Mouse (Mus musculus) left cerebral cortex, postnatal 14 days (tissue): ENCODE results near the gene Zfp13. TPM values are rescaled to one million over a fixed set of nuclear protein-coding genes. Genes with fewer than 3 reads are reported as not detected.
"Not testable (repeated sequence)": the region's sequence is repeated elsewhere in the genome, so short reads cannot be mapped to it uniquely, and the experiment has no call there.

Experiments
- DNase-seq, 2 experiments: peaks; one replicate each; pipeline ENCODE4 v3.0.0; 2021 to 2022; ENCODE audit warnings: low spot score in 2 of 2, mixed read lengths in 1 of 2
- intact Hi-C: fragments of 180-260 bp; cut with DNase I; formaldehyde crosslinking; loops from one replicate; pipeline ENCODE4 v1.15.1; 2025
- total RNA-seq, 2 experiments: library from RNA; stranded (reverse); gene quantifications; 2 replicates each; pipeline ENCODE4 v1.2.3; 2021

Gene Zfp13
- total RNA-seq, 2 experiments from 2014 or later: 28.3 to 29.0 TPM

DNA sequence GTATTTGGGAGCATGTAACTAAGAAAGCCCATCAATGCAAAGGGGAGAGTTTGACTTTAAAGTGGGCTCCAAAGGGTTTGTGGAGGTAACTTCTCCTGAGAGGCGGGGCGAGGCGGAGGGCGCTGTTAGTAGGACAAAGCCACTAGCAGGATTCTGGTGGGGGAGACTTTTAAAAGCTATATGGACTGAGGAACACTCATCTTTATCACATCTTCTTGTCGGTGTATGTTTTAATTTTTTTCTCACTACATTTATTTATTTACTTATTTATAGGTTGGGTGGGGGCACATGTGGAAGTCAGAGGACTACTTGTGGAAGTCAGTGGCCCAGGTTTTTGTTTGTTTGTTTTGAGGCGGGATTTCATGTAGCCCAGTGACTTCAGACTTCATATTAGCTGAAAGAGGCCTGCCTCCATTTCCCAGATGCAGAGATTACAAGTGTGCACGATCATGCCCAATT, 347 bp upstream of the Zfp13 start:
- intact Hi-C loops: no loop called here
- DNase-seq: no peak

- DNase-seq, intact Hi-C loops: not testable (repeated sequence)
These were observed 4.1 kb downstream of the Zfp13 start for GRCm38 (mm10) chr17:23595139-23595538.

DNA sequence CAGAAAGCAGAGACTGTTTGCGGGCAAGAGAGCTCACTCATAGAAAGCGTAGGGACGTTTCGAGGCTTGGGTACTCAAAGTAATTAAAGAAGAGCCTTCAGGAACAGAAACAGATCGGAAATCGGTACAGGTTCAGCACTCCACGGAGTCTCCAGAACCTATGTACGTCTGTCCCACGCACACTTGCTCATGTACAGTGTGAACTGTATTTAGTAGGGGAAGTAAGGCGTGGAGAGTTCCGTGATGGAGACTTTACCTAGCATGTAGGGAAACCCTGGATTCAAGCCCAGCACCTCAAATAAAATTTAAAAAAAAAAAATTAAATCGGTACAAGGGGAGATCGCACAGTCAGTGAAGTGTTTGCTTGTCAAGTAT, 6.4 kb downstream of the Zfp13 start:
- intact Hi-C loops: no loop called here
- no peak for DNase-seq

GRCm38 (mm10) chr17:23592208-23592925, 6.9 kb downstream of the Zfp13 start:
- intact Hi-C loops: no loop called here
- peak; percentile 97 to 99 for DNase-seq

DNA sequence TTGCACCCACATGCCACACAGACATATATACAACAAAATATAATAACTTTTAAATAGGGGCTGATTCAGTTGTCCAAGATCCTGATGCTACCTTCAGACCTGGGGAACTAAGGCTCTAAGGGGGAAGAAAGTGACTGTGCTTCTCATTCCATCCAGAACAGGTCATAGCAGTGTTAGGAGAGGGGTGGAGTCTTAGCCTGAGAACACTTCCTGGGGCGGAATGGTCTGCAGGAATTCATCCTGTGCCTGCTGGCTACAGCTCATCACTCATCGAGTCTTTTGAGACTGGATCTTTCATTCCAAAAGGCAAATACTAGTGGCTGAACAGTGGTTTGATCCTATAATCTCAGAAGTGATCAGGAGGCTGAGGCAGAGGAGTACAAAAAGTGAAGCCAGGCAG, 12.0 kb downstream of the Zfp13 start:
- intact Hi-C loops: no loop called here
- no peak for DNase-seq

GRCm38 (mm10) chr17:23585721-23586491, 13.4 kb downstream of the Zfp13 start:
- intact Hi-C loops: no loop called here

DNA sequence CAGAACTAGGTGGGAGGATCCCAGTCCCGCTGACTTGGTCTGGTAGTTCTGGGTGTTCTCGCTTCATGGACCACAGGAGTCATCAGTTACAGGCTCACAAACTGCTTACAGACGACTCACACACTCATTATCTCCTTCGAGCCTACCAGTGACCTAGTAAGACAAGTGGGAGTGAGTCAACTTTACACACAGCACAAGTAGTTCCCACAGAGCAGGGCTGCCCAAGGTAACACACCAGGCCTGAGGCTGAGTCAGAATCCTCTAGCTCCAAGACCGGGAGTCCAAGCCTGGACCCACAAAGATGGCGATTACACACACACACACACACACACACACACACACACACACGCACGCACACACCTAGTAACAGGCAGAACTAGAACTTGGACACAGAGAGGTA, 14.5 kb downstream of the Zfp13 start:
- DNase-seq: no peak
- intact Hi-C loops: no loop called here

More at GRCm38 (mm10) chr17:23585721-23586491, 13.4 kb downstream of the Zfp13 start:
- peak; percentile 82 to 90 for DNase-seq

DNA sequence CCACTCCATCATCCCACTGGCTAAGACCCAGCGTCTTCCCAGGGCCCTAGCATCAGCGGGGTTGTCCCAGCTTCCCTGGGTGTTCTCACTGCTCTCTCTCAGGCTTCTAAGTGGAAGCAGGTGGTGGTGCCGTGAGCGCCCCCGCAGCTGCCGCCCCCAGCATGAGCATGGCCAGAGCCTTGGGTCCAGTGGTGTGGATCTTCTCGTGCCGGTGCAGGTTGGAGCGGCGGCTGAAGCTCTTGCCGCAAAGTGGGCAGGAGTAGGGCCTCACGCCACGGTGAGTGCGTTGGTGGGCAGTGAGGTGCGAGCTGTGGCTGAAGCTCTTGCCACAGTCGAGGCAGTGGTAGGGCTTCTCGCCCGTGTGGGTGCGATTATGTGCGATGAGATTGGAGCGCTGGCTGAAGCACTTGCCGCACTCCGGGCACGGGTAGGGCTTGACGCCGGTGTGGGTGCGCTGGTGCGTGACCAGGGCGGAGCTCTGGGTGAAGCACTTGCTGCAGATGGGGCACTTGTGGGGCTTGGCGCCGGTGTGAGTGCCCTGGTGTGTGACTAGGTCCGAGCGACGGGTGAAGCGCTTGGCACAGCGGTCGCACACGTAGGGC, 23.2 kb downstream of the Zfp13 start:
- DNase-seq: no peak

DNA sequence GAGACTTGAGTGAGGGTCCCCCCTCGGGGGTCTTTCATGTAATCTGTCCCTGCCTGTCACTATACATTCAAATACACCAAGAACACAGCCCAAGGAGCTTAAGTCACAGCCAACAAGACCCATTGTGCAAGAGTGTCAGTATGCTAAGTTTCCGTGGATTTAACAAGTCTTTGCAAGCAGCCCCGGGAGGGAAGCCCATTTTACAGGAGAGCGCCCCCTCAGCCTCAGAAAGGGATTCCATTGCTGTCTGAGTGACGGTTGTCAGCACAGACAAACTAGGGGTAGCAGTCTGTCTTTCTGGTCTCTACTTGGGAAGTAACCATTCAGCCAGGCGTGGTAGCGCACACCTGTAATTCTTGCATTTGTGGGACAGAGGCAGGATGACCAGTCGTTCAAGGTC, 25.2 kb downstream of the Zfp13 start:
- intact Hi-C loops: loop anchor here (5.0 kb wide), 1 partner anchor 38 kb away; no protein-coding TSS in a partner anchor
- no peak for DNase-seq

More for the DNA sequence above, 23.2 kb downstream of the Zfp13 start:
- intact Hi-C loops: no loop called here

DNA sequence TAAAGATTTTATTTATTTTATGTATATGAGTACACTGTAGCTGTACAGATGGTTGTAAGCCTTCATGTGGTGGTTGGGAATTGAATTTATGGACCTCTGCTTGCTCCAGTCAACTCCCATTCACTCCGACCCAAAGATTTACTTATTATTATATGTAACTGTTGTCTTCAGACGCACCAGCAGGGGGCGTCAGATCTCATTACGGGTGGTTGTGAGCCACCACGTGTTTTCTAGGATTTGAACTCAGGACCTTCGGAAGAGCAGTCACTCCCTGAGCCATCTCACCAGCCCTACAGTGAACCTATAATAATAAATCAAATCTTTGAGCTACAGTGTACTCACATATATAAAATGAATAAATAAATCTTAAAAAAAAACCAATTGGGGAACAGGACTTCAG, 27.2 kb downstream of the Zfp13 start:
- intact Hi-C loops: loop anchor here (5.0 kb wide), 1 partner anchor 40 kb away; no protein-coding TSS in a partner anchor

GRCm38 (mm10) chr17:23571084-23571483, 28.2 kb downstream of the Zfp13 start:
- intact Hi-C loops: loop anchor here (5.0 kb wide), 1 partner anchor 41 kb away; no protein-coding TSS in a partner anchor
- peak; percentile 54 to 60 for DNase-seq

More for the DNA sequence above, 27.2 kb downstream of the Zfp13 start:
- no peak for DNase-seq

DNA sequence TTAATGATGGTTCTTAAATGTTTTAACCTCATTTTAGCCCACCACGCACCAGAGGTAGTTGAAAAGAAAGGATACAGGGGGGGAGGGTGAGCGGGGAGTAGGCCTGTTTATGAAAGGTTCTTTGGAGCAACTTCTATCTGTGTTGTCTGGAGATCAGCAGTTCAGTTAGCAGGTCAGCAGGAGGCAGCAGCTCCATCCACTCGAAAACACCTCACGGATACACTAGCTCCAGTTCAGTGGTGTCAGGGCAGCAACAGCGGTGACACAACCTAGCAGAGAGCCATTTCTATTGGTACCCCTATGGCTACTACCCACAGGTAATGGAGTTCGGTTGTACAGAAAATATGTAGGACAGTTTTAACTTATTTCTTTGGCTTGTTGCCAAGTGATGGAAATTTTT, 29.3 kb downstream of the Zfp13 start:
- DNase-seq: peak in 1 of 2 experiments; percentile 46
- intact Hi-C loops: loop anchor here (1.0 to 5.0 kb wide), 2 partner anchors 42 to 60 kb away; no protein-coding TSS in a partner anchor

- intact Hi-C loops: no loop called here
These were observed 30.9 kb downstream of the Zfp13 start for GRCm38 (mm10) chr17:23568370-23568769.

GRCm38 (mm10) chr17:23566787-23567186, 32.5 kb downstream of the Zfp13 start:
- intact Hi-C loops: no loop called here

More at GRCm38 (mm10) chr17:23568370-23568769, 30.9 kb downstream of the Zfp13 start:
- DNase-seq: peak in 1 of 2 experiments; percentile 64

GRCm38 (mm10) chr17:23564368-23564715, 34.9 kb downstream of the Zfp13 start:
- intact Hi-C loops: no loop called here
- no peak for DNase-seq

More at GRCm38 (mm10) chr17:23566787-23567186, 32.5 kb downstream of the Zfp13 start:
- peak in 1 of 2 experiments; percentile 39 for DNase-seq

GRCm38 (mm10) chr17:23563595-23564367, 35.5 kb downstream of the Zfp13 start, which contains the start of gene Zfp213:
Zfp213 (minus strand) TSS chr17:23564238.
- intact Hi-C loops: no loop called here
- DNase-seq: peak; percentile 96

- intact Hi-C loops: no loop called here
These were observed 39.5 kb downstream of the Zfp13 start for GRCm38 (mm10) chr17:23559767-23560166.

GRCm38 (mm10) chr17:23555243-23555916, 43.9 kb downstream of the Zfp13 start:
- no peak for DNase-seq
- intact Hi-C loops: no loop called here

More at GRCm38 (mm10) chr17:23559767-23560166, 39.5 kb downstream of the Zfp13 start:
- DNase-seq: peak; percentile 53 to 70
